Mouse (Mus musculus): ENCODE results near the gene Nsrp1.
"Not testable (repeated sequence)": the region's sequence is repeated elsewhere in the genome, so short reads cannot be mapped to it uniquely, and the experiment has no call there.

Gene Nsrp1

DNA sequence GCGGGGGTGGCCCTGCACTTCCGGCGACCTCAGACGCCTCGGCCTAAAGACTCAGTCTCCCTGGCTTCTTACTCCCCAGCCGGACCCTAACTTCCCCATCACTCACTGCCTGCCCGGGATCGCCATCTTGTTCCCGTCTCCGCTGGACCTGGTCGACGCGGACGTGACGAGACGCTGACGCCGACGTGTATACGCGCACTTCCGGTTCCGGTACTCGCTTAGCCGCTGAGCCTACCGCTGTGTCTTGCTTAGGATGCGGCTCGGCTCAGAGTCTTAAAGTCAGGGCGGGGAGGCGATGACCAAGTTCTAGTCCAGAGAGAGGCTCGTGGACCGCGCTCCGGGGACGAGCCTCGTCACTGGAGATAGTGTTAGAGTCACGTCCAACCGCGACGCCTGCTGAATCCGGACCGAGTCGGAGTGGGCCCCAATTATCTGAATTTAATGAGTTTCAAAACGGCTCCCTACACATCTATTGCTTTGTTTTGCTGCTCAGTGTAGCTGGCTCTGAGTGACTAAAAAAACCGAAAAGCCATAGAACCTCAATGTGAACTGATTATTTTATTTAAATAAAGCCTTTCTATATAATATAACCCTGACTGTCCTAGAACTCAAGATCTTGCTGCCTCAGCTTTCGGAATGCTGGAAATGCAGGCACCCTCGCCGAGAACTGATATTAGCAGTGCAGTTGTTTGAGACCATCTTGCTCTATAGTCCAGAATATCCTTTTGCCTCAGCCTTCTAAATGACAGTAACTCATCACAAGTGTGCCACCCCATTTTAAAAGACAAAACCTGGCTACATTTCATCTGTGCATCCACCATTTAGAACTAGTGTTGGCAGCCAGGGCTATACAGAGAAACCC lies at the start of gene Nsrp1:
TSS of gene Nsrp1 (minus strand) at position 163 of the 862 bp plus-strand sequence.
- DNase-seq (ENCODE audit: low spot score in 2 of 2), result peak; percentile 77 to 87

DNA sequence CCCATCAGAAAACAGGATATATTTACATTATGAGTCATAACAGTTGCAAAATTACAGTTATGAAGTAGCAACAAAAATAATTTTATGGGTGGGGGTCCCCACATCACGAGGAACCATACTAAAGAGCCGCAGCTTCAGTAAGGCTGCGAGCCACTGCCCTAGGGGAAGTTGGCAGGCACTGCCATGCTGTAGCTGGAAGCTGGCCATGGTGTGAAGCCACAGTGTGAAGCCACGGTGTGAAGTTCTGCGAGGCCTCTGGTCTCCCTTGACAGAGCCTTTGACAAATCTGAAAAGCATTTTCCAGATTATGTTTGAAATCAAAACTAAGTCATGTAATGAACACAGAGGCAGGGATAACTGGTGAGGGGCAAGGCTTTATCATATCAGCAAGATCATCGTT lies 32.9 kb upstream of the Nsrp1 start:
- no peak for DNase-seq (ENCODE audit: low spot score in 2 of 2)

DNA sequence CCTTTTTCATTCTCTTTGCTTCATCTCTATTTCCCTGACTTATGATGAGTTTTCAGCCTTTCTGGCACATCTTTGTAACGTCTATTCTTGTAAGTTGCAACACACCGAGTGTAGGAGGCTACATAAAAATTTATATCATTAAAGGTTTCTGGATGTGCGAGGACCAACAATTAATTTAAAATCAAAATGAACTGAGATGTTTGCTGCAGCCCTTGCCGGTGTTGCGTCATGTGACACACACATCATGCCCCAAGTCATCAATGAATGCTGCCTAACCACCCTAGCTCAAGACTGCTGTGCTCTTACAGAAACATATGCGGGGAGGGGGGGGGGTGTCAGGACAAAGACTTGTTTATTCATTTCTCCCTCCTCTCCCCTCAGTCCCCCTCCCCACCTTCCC lies 30.2 kb upstream of the Nsrp1 start:
- no peak for DNase-seq (ENCODE audit: low spot score in 2 of 2)

DNA sequence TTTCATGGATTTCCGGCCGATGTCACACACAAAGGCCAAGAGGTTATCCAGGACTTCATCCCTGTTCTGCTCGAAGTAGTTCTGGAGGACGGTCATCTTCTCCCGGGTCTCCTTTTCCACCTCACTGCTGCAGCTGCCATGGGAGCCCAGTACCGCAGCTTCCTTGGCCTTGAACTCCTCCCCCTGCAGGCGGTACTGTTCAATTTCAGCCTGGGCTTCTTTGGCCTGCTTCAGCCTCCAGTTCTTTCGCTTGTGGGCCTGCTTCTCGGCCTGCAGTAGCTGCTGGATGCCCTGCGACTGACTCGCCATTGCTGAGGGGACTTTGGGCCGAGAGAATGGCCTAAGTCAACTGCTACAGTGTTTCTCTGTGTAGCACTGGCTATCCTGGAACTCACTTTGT lies 29.6 kb upstream of the Nsrp1 start:
- DNase-seq (ENCODE audit: low spot score in 2 of 2), result not testable (repeated sequence)

DNA sequence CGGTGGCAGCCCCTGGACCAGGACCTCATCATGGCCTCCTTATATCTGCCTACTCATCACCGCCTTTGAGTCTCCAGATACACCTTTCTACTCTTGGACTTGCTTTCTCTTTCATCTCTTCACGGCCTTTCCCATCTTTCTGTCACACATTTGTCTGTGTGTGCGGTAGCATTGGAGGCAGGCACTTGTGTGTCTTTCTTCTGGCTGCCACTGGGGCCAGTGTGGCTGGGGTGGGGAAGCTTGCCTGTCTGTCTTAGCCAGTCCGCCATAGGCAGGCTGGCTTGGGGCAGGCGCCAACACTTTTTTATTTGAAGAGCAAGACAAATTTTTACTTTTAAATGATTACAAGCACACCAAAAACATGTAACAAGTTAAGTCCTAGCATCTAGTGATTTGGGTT lies 28.7 kb upstream of the Nsrp1 start:
- DNase-seq (ENCODE audit: low spot score in 2 of 2), result no peak

DNA sequence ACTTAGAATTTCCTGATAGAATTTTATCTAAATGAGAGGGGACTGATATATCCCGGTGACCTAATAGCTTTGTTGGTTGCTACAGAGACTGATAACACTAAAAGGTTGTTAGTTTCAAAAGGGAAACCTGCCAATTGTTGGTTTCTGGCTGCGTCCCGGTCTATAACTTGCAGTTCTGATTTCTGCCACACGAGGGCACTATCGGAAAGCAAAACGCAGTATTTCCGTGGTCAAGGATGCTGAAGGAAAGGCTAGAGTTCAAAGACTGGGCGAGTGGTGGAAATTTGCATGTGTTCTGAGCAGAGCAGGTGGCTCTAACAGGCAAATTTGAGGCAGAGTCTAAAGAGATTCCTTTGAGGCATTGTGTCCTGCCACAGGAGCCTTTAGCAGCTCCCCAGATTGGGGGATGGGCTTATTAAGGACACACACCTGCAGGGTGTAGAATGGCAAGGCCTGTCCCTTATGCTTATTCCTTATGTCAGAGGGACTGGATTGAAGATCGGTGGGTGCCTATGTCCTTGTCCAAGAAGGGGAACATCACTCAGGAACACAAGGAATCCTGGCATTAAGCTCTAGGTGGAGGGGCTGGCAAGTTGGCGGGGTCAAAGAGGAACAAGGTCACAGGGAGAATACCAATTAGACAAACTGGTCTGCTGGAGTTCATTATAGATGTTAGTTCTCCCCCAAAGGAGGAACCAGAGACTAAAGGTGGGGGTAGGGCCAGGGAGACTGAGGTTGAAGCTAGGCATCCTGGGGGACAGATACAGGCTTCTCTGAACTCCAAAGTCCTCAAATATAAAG lies 22.1 kb upstream of the Nsrp1 start:
- peak; percentile 46 to 81 for DNase-seq (ENCODE audit: low spot score in 2 of 2)

DNA sequence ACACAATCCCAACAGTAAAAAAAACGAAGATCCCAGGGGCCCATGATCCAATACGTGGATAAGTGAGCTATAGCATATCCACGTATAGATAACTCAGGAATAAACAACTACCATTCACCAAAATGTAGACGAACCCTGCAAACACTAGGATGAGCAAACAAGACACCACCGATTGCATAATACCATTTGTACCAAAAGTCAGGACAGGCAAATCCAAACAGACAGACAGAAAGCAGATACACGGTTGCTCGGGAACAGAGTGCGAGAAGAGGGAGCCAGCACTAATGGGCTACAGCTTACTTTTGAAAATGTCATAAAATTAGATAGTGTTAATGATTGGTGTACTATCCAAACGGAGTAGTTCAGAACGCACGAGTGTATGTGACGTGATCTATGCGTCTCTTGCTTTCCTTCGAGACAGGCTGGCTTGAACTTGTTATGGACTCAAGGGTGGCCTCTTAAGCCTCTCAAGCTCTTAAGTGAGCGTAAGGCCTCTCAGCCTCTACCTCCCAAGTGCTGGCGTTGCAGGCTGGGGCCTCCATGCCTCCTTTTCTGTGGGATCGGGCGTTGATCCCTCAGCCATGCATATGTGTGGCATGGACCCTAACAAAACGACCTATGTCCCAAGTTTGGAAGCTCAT lies 20.2 kb upstream of the Nsrp1 start:
- DNase-seq (ENCODE audit: low spot score in 2 of 2), result no peak

DNA sequence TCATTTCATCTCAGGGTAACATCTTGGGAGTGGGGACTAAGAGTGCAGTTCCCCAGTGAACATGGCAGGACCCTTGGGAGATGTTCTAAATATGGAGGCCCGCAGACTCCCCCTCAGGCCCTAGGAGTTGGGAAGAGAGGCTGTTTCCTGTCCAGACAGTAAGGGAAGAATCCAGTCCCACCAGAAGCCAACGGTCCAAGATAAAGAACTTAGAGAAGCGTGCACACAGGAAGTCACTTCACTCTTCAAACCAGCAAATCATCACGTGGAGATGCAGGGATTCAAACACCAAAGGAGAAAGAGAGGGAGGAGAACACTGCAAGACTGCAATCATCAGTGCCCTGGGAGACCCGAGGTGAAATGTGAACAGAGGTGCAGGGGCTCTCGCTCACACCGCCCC lies 18.8 kb upstream of the Nsrp1 start:
- no peak for DNase-seq (ENCODE audit: low spot score in 2 of 2)

DNA sequence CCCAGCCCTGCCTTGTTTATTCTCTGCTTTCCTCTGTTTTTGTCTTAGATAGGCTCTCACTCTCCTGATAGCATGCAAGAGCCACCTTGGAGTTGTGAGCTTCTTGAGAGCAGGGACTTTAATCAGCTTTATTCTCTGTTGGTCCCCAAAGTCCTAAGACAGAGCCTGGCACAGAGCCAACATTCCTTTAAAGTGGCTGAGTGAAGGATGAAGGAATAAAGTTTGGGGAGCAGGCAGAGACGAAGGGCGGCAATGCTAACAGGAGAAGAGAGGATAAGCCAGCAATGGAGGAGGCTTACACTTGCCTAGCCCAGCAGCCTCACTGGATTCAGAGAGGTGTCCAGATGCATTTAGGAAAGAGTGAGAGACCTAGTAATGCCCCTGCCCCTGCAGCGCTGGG lies 18.3 kb upstream of the Nsrp1 start:
- no peak for DNase-seq (ENCODE audit: low spot score in 2 of 2)

DNA sequence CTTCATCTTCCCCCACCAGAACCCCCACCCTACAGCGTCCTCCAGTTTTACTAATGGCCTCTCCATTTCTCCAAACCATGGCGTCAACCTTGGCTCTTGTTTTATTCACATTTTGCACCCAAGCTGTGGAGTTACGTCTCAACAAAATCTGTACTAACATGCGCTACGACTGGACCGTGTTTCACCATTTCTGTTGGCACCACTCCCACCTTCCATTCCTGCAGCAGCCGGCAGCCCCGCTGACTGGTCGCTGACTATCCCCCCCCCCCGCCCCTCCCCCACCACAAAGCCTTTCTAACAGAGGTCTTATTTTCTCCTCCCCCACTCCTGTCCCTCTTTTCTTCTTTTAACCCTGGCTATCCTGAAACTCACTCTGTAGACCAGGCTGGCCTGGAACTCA lies 17.0 kb upstream of the Nsrp1 start:
- no peak for DNase-seq (ENCODE audit: low spot score in 2 of 2)

DNA sequence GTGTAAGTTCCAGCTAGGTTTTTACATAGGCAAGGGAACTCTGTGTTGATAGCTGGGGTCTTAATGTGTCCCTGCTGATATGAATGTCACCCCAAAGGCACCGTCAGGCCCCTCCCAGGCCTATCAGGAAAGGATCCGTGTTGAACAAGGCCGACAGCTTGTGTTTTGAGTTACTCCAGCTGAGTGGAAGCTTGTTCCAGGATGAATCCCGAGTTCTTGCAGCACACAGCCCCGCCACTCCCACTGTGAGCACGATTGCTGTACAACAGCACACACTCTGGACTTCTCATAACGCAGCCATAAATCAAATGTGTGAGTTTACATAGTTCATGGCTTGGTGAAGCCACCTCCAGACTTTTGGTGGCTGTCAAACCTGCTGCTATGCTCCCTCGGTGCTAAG lies 15.9 kb upstream of the Nsrp1 start:
- no peak for DNase-seq (ENCODE audit: low spot score in 2 of 2)

DNA sequence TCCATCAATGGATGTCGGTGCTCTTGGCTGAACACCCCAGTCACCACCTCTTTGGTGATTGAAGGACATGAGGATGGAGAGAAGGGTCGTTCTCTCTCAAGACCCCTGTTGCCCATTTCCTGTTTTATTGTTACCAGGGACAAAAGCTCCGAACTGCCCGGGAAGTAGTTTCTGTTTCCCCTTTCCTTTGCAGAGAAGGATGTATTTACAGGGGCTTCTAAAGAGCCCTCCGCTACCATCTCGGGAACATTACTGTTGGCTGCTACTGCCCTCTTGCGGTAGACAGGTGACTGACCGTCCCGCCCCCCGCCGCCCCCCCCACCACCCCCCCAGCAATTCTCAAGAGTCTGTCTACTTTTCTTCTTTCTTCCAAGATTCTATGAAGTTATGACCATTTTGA lies 15.0 kb upstream of the Nsrp1 start:
- peak in 1 of 2 experiments; percentile 29 for DNase-seq (ENCODE audit: low spot score in 2 of 2)

DNA sequence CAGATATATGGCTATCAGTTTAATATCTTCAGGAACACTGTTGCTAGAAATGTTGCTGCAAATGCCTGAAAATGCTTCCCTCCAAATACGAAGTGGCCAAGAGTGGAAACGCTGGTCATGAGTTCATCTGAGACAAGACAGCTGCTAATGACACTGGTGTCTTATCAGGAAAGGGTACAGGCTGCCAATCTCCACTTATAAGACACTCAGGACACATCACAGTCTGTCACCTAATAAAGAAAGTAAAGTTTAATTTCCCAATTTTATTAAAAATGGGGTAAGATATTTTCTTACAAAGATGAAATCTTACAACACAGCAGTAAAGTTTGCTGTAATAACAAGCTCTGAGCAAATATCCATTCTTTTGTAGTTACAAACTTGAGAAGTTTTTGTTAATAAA lies 10.9 kb upstream of the Nsrp1 start:
- DNase-seq (ENCODE audit: low spot score in 2 of 2), result no peak

DNA sequence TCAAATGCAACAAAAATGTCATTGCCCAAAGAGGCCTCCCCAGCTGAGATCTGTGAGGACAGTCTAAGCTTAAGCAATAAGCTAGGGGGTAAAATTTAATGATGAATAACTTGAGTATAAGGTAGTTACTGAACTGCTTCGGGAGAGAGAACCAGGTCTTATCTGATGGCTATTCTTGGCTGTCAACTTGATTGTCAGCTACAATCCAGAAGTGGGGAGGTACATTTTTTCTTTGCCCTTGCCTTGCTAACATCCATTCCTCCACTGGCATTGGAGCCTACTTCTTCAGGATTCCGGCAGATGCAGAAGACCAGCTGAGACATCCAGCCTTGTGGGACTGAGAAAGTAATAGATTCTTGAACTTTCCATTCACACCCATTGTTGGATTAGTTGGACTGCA lies 8.8 kb upstream of the Nsrp1 start:
- no peak for DNase-seq (ENCODE audit: low spot score in 2 of 2)

DNA sequence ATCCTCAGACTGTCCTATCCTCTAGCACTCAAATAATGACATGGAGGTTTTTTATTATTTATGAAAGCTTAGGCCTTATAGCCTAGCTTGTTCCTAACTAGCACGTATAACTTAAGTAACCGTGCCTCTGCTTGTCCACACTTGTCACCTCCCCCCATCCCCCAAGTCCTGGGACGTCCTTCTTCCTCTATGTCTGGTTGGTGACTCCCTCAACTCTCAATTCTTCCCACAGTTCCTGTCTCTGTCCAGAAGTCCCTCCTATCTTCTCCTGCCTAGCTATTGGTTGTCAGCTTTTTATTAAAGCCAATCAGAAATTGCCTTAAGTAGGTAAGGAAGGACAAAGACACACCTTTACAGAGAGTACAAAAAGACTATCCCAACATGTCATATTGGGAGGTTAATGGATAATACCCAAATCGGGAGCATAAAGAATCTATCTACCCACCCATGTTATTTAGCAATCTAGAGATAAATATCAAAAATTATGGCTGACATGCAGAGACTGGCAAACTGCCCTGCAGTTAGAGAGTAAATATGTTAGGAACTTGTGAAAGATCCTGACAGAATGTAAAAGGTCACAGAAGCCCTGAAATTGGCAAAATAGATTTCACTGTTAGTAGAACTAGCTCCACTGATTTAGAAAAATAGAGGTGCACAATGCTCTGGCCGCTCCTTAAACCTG lies 5.9 kb upstream of the Nsrp1 start:
- DNase-seq (ENCODE audit: low spot score in 2 of 2), result no peak

DNA sequence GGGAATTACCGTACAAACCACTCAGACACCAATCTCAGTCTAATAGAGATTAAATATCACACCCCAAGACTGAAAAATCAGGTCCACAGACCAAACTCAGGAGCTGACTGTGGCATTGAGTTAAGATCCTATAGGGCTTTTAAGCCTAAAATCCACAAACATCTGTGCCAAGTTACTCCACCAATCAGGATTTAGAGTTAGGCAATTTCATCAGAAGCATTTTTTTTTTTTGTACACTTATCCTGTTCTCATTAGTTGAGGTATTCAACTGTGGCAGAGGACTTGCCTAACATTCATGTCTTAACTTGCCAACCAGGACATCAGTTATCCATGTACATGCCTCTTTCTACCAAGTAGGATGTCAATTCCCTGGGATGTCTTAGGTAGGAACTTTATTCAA lies 1.1 kb upstream of the Nsrp1 start:
- no peak for DNase-seq (ENCODE audit: low spot score in 2 of 2)

DNA sequence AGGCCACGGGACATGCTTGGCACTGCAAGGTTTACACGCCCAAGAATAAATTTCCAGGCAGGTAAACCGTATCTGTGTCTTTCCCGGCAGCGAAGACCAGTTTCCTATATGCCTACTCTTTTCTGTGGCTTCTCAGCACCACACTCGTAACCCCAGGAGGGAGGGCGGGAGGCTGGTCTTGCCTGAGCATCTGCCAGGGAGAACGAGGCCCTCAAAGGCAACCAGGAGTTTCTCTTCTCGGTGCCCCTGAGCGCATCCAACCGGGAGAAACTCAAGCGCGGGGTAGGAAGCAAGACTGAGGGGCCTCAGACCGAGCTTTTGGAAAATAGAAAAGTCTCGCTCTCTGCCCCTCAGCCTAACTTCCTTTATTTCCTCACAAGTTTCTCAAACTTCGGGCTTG lies 443 bp downstream of the Nsrp1 start:
- DNase-seq (ENCODE audit: low spot score in 2 of 2), result no peak

DNA sequence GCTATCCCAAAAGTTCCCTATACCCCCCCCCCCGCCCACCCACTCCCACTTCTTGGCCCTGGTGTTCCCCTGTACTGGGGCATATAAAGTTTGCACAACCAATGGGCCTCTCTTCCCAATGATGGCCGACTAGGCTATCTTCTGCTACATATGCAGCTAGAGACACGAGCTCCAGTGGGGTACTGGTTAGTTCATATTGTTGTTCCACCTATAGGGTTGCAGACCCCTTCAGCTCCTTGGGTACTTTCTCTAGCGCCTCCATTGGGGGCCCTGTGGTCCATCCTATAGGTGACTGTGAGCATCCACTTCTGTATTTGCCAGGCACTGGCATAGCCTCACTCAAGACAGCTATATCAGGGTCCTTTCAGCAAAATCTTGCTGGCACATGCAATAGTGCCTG lies 904 bp downstream of the Nsrp1 start:
- not testable (repeated sequence) for DNase-seq (ENCODE audit: low spot score in 2 of 2)

DNA sequence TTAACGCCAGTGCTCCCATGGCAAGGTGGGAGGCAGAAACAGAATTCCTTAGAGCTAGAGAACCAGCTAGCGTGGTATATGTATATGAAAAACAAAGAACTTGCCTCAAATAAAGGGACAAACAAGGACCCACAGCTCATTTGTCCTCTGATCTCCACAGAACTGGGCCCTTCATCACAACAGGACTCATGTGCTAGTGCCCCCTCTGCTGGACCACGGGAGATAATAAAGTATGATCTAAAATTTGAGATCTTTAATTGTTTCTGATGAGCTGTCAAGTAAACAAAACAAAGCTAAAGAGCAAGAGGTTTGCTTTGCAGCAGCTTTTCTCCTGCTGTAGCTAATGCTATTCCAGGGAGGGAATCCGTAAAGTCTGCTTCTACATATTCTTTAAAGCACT lies 7.5 kb downstream of the Nsrp1 start:
- DNase-seq (ENCODE audit: low spot score in 2 of 2), result no peak

DNA sequence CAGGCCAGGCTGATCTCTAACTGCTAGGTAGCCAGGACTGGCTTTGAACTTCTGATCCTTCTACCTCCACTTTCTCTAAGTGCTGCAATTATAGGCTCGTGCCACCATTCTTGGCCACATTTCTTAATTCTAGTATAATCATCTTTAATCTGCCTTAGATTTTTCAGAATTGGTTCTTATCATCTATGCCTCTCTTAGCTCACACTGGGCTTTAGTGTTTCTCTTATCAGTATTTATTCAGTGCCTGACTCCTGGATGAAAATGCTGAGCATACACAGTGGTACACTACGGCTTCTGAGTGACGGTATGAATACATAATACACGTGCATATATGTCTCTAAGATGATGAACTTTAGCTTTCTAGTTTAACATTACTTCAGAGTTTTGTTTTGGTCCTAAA lies 9.4 kb downstream of the Nsrp1 start:
- DNase-seq (ENCODE audit: low spot score in 2 of 2), result no peak

DNA sequence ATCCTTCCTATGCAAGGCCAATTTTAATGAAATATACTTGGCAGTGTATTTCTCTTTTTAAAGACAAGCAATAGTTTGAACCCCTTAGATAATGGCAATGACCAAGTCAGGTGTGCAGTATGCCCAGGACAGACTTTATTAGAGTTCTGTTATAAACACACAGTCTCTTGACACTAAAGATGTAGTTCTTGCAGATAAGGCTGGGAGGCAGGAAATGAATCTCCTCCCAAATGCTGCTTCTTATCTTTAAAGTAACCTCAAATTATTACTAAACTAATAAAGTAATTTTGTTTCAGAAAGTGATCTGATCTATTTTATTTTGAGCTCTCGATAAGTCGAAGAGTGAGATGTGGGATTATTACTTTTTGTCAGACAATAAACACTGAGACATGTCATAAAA lies 14.8 kb downstream of the Nsrp1 start:
- DNase-seq (ENCODE audit: low spot score in 2 of 2), result no peak

DNA sequence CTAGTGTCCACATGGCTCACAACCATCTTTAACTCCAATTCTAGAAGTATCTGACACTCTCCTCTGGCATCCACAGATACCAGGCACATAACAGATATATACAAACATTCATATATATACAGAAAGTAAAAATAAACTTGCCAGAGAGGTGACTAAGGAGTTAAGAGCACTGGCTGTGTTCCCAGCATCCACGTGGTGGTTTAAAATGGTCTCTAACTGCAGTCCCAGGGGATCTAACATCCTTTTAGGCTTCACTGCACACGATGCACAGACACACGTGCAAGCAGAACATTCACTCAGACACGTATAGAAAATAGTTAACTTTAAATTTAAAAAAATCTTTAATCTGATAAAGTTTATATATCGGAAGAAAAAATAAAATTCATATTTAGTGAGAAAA lies 16.3 kb downstream of the Nsrp1 start:
- DNase-seq (ENCODE audit: low spot score in 2 of 2), result no peak

Measured in spleen, postnatal 14 days (tissue).